Mouse (Mus musculus) myocyte (in vitro differentiated cells): ENCODE results near the gene U90926. TPM values are rescaled to one million over a fixed set of nuclear protein-coding genes. Genes with fewer than 3 reads are reported as not detected.
"Not testable (repeated sequence)": the region's sequence is repeated elsewhere in the genome, so short reads cannot be mapped to it uniquely, and the experiment has no call there.

ENCODE experiments used
- H3K27me3 ChIP-seq: one replicate; pipeline ENCODE4 v1.6.1; 2011; ENCODE audit not compliant: control insufficient read depth, insufficient read depth, insufficient read length
- H3K36me3 ChIP-seq: one replicate; pipeline ENCODE4 v1.6.1; 2011; ENCODE audit not compliant: control insufficient read depth, insufficient read depth
- H3K4me2 ChIP-seq: one replicate; pipeline ENCODE4 v1.6.1; 2011; ENCODE audit warnings: low read depth, control low read depth
- H3K4me3 ChIP-seq: one replicate; pipeline ENCODE4 v1.5.1; 2011; ENCODE audit warnings: mild to moderate bottlenecking, control low read depth, moderate library complexity
- H3K79me2 ChIP-seq: one replicate; pipeline ENCODE4 v1.6.1; 2011; ENCODE audit not compliant: control insufficient read depth, insufficient read depth
- H3ac ChIP-seq: one replicate; pipeline ENCODE4 v1.6.1; 2011; ENCODE audit not compliant: control insufficient read depth, insufficient read length
- E2F4 ChIP-seq: IDR thresholded peaks from one replicate; pipeline ENCODE4 v1.6.1; 2011; ENCODE audit warnings: mild to moderate bottlenecking, control low read depth, moderate library complexity; ENCODE audit not compliant: insufficient read depth
- MAX ChIP-seq: IDR thresholded peaks from one replicate; pipeline ENCODE4 v1.6.1; 2011; ENCODE audit warnings: low read depth, mild to moderate bottlenecking, control low read depth
- MYOD1 ChIP-seq, 3 experiments: IDR thresholded peaks; one replicate each; pipeline ENCODE4 v1.6.1; 2011; ENCODE audit warnings: control low read depth in 2 of 3, low read depth in 2 of 3, mild to moderate bottlenecking in 2 of 3, moderate library complexity in 1 of 3; ENCODE audit not compliant: insufficient read length in 2 of 3, control insufficient read depth in 1 of 3
- POLR2A ChIP-seq: IDR thresholded peaks from one replicate; pipeline ENCODE4 v1.6.1; 2011; ENCODE audit warnings: low read depth, mild to moderate bottlenecking, control low read depth, moderate library complexity; ENCODE audit not compliant: insufficient read length
- POLR2AphosphoS2 ChIP-seq: IDR thresholded peaks from one replicate; pipeline ENCODE4 v1.6.1; 2011; ENCODE audit warnings: low read depth, control low read depth; ENCODE audit not compliant: insufficient read length
- REST ChIP-seq: IDR thresholded peaks from one replicate; pipeline ENCODE4 v1.6.1; 2011; ENCODE audit warnings: mild to moderate bottlenecking, control low read depth, moderate library complexity; ENCODE audit not compliant: insufficient read depth, insufficient read length
- SRF ChIP-seq: IDR thresholded peaks from one replicate; pipeline ENCODE4 v1.6.1; 2011; ENCODE audit warnings: low read depth; ENCODE audit not compliant: control insufficient read depth, insufficient read length
- TCF12 ChIP-seq: IDR thresholded peaks from one replicate; pipeline ENCODE4 v1.6.1; 2011; ENCODE audit warnings: mild to moderate bottlenecking, control low read depth; ENCODE audit not compliant: poor library complexity, insufficient read depth, severe bottlenecking
- TCF3 ChIP-seq: IDR thresholded peaks from one replicate; pipeline ENCODE4 v1.6.1; 2011; ENCODE audit warnings: low read depth, control low read depth; ENCODE audit not compliant: insufficient read length
- USF1 ChIP-seq: IDR thresholded peaks from one replicate; pipeline ENCODE4 v1.6.1; 2011; ENCODE audit warnings: low read depth, mild to moderate bottlenecking, control low read depth, moderate library complexity
- polyA plus RNA-seq: library from polyadenylated mRNA; unstranded; fragments of >200 nt; fragmentation: generic; extraction: Trizol; gene quantifications from one replicate; pipeline ENCODE4 v1.2.1, GENCODE M21; 2012; ENCODE audit warnings: missing spikeins

Gene U90926
- polyA plus RNA-seq, 1 experiment = not detected

GRCm38 (mm10) chr5:92204162-92205036 lies 10.8 kb downstream of the U90926 start:
- H3K79me2 ChIP-seq = no peaks in the 10 kb centered on the region
- no peak for TF ChIP-seq TCF3
- TF ChIP-seq MYOD1 (IDR thresholded peaks at IDR 0.05; ENCODE audit: control insufficient read depth in 1 of 3, insufficient read length in 2 of 3, low read depth in 2 of 3) = no peak
- no peak for TF ChIP-seq REST
- TF ChIP-seq POLR2AphosphoS2 = no peak
- no peak for TF ChIP-seq POLR2A
- TF ChIP-seq TCF12 = no peak
- no peak for TF ChIP-seq E2F4
- no peak for TF ChIP-seq SRF
- no peak for TF ChIP-seq USF1
- TF ChIP-seq MAX = no peak
- H3K36me3 ChIP-seq = peaks cover 52% of the 10 kb centered on the region

GRCm38 (mm10) chr5:92198266-92198665 lies 16.9 kb downstream of the U90926 start:
- H3K27me3 ChIP-seq = no peaks in the 10 kb centered on the region
- no peak for TF ChIP-seq POLR2AphosphoS2
- no peak overlapping the region for H3K4me2 ChIP-seq

More at GRCm38 (mm10) chr5:92204162-92205036, 10.8 kb downstream of the U90926 start:
- Histone ChIP-seq H3K4me2 (no peak overlapping the region), H3K27me3 (no peaks in the 10 kb centered on the region), H3K4me3 (no peak overlapping the region), H3ac (no peak overlapping the region)

GRCm38 (mm10) chr5:92196895-92197811 lies 18.1 kb downstream of the U90926 start:
- TF ChIP-seq TCF3 (no peak), MAX (no peak), USF1 (no peak), POLR2AphosphoS2 (no peak), E2F4 (no peak), REST (no peak)
- H3K36me3 ChIP-seq = peaks cover 49% of the 10 kb centered on the region
- H3K4me3 ChIP-seq = no peak overlapping the region
- H3K27me3 ChIP-seq = no peaks in the 10 kb centered on the region
- H3K79me2 ChIP-seq = no peaks in the 10 kb centered on the region
- no peak overlapping the region for H3ac ChIP-seq
- H3K4me2 ChIP-seq = no peak overlapping the region

More at GRCm38 (mm10) chr5:92198266-92198665, 16.9 kb downstream of the U90926 start:
- H3ac ChIP-seq = no peak overlapping the region
- H3K36me3 ChIP-seq = peaks cover 54% of the 10 kb centered on the region
- H3K79me2 ChIP-seq = no peaks in the 10 kb centered on the region
- no peak overlapping the region for H3K4me3 ChIP-seq

GRCm38 (mm10) chr5:92195716-92196115 lies 19.5 kb downstream of the U90926 start:
- not testable (repeated sequence) for H3K79me2 ChIP-seq, H3K27me3 ChIP-seq, H3K4me3 ChIP-seq, H3ac ChIP-seq, H3K4me2 ChIP-seq
- peaks cover 47% of the 10 kb centered on the region for H3K36me3 ChIP-seq

- TF ChIP-seq E2F4 = no peak
- no peak for TF ChIP-seq SRF
- TF ChIP-seq TCF12 = no peak
- TF ChIP-seq REST = no peak
- no peak for TF ChIP-seq TCF3
- no peak for TF ChIP-seq POLR2A
- H3K36me3 ChIP-seq = peaks cover 56% of the 10 kb centered on the region
- no peak overlapping the region for H3K4me2 ChIP-seq
- no peak overlapping the region for H3ac ChIP-seq
- no peaks in the 10 kb centered on the region for H3K79me2 ChIP-seq
- no peaks in the 10 kb centered on the region for H3K27me3 ChIP-seq
- no peak overlapping the region for H3K4me3 ChIP-seq
These were observed 26.2 kb downstream of the U90926 start for GRCm38 (mm10) chr5:92188881-92189483.
